Mouse (Mus musculus) natural killer cell, adult 2 months (primary cell): ENCODE measurements around the gene Parp14.

ENCODE experiments used
- DNase-seq, 2 experiments: peaks; one replicate each; pipeline ENCODE4 v3.0.0; 2022; ENCODE audit warnings: low spot score in 2 of 2

The Parp14 gene

DNA sequence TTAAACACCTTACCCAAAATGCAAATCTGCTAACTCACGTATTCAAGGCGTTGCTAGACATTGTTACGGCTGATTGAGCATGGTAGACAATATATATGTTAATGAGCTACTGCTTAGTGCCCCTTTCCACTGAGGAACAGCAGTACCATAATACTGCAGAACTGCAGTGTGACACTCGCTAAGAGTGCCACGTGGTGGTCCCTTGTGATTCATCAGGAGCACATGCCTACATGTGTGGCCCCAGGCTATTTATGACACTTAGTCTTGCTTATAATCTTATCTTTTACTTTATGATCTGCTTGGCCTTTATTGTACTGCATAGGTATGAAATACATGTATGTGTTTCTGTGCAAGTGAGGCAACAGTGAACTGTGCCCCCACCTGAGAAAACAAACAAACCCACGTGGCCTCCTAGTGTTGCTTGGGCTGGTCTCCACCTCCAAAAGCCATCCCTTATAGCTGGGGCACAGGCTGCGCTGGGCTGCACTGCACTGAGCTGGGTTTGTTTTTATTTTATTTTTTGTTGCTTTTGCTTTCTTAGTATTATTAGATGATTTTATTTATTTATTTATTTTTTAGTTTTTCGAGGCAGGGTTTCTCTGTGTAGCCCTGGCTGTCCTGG is 83.7 kb downstream of the Parp14 start:
- no peak for DNase-seq

DNA sequence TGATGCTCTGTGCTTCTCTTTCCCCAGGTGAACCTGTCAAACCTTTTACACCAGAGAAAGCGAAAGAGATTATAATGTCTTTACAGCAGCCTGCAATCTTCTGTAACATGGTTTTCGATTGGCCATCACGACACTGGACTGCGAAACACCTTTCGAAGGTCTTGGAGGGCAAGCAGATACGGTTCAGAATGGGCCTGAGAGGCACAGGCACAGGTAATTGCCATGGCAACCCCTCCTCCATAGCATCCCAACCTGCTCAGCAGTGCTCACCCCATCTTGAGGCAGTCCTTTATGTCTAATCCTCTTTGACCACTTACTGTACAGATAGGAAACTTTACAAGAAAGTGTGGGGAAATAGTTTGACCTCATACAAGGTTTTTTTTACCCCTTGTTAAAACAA is 84.2 kb downstream of the Parp14 start:
- no peak for DNase-seq

DNA sequence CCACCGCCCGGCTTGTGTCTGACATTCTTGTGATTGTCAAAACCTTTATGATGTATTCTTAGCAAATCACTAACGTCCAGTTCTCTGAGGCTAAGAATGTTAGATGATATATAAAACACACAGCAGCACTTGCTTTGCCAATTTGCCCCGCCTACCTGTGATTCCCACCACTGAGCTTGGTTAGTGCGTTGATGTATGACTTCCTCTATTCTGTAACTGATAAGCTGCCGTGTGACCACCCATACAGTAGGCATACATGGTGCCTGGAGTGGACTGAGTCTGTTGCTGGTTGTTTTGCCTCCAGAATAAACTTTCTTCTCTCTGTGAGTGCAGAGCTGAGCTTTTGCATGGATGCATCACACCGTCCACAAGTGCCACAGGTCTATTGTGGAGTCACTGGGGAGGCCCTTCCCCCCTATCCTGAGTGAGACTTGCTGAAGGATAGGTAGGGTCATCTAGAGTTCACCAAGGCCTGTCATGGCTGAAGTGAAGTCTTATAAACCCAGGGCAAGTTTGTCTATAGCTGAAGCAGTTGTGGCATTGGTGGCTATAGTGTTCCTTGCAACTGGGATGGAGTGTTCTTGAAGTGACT is 87.1 kb downstream of the Parp14 start:
- no peak for DNase-seq

DNA sequence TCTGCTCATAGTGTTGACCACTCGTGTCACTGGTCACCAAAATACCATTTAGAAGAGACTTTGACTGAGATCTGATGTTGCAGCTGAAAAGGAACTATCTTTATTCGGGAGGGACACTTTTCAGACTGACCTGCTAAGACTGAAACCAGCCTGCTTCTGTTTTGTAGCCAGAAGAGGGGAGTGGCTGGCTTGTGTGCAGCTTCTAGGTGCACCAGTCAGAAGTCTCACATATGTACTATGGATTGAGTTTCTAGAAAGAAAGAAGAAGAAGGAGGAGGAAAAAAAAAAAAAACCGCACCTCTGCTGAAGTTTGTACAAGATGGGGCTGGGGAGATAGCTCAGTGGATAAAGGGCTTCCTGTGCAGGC is 88.2 kb downstream of the Parp14 start:
- no peak for DNase-seq
